Mouse (Mus musculus) cerebellum, adult 8-10 months (tissue): ENCODE measurements at regions not wholly inside any gene's neighbourhood (a gene's known extent, or its start where the extent isn't known, plus 50 kb on each side); places are given as distances from the start of the nearest gene placed in this dataset.

ENCODE experiments used
- DNase-seq: peaks from one replicate; pipeline ENCODE4 v3.0.0; 2022

- DNase-seq, result no peak
These were observed 135.6 kb downstream of the 2410131K14Rik start for GRCm38 (mm10) chr5:118380422-118381293.

- peak; percentile 20 for DNase-seq
These were observed 136.3 kb downstream of the 2410131K14Rik start for GRCm38 (mm10) chr5:118381294-118381675.

GRCm38 (mm10) chr5:118386126-118386525 is 141.1 kb downstream of the 2410131K14Rik start:
- DNase-seq, result no peak

- no peak for DNase-seq
These were observed 143.4 kb downstream of the 2410131K14Rik start for GRCm38 (mm10) chr5:118388419-118388818.

- DNase-seq, result no peak
These were observed 145.8 kb downstream of the 2410131K14Rik start for GRCm38 (mm10) chr5:118390691-118391373.

GRCm38 (mm10) chr5:118392932-118393487 is 148.0 kb downstream of the 2410131K14Rik start:
- no peak for DNase-seq

- no peak for DNase-seq
These were observed 149.0 kb downstream of the 2410131K14Rik start for GRCm38 (mm10) chr5:118394051-118394450.

- peak; percentile 22 for DNase-seq
These were observed 151.1 kb downstream of the 2410131K14Rik start for GRCm38 (mm10) chr5:118396004-118396725.

- no peak for DNase-seq
These were observed 155.9 kb downstream of the 2410131K14Rik start for GRCm38 (mm10) chr5:118400926-118401325.

GRCm38 (mm10) chr5:118404398-118404797 is 156.1 kb upstream of the Med13l start:
- DNase-seq, result no peak

- no peak for DNase-seq
These were observed 155.1 kb upstream of the Med13l start for GRCm38 (mm10) chr5:118405421-118405820.

GRCm38 (mm10) chr5:118407451-118407850 is 153.0 kb upstream of the Med13l start:
- DNase-seq, result no peak

- no peak for DNase-seq
These were observed 152.5 kb upstream of the Med13l start for GRCm38 (mm10) chr5:118407973-118408372.

GRCm38 (mm10) chr5:118408826-118409225 is 151.7 kb upstream of the Med13l start:
- no peak for DNase-seq

GRCm38 (mm10) chr5:118413428-118414282 is 146.8 kb upstream of the Med13l start:
- peak; percentile 85 for DNase-seq

GRCm38 (mm10) chr5:118419344-118420037 is 141.0 kb upstream of the Med13l start:
- DNase-seq, result no peak

GRCm38 (mm10) chr5:118421884-118422821 is 138.3 kb upstream of the Med13l start:
- DNase-seq, result peak; percentile 34

GRCm38 (mm10) chr5:118424177-118424576 is 136.3 kb upstream of the Med13l start:
- no peak for DNase-seq

- DNase-seq, result peak; percentile 39
These were observed 135.5 kb upstream of the Med13l start for GRCm38 (mm10) chr5:118424764-118425568.
